Mouse (Mus musculus) embryonic fibroblast, embryonic 13.5 days (primary cell): ENCODE results near the gene Snph. TPM values are rescaled to one million over a fixed set of nuclear protein-coding genes. Genes with fewer than 3 reads are reported as not detected.

Source experiments
- H3K27ac ChIP-seq: 2 replicates; pipeline ENCODE4 v1.5.1; 2012; ENCODE audit warnings: low read length, control low read depth, inconsistent platforms; ENCODE audit not compliant: insufficient read depth
- H3K4me1 ChIP-seq: 2 replicates; pipeline ENCODE4 v1.6.1; 2011; ENCODE audit warnings: low read length; ENCODE audit not compliant: control insufficient read depth, insufficient read depth
- H3K4me3 ChIP-seq: 2 replicates; pipeline ENCODE4 v1.5.1; 2011; ENCODE audit warnings: mild to moderate bottlenecking, control low read depth, low read length; ENCODE audit not compliant: insufficient read depth
- CTCF ChIP-seq: IDR thresholded peaks from 2 replicates; pipeline ENCODE4 v1.5.1; 2011; ENCODE audit warnings: mild to moderate bottlenecking, control low read depth, low read length, moderate library complexity, borderline replicate concordance; ENCODE audit not compliant: insufficient read depth
- POLR2A ChIP-seq: IDR thresholded peaks from 2 replicates; pipeline ENCODE4 v1.6.1; 2011; ENCODE audit warnings: low read depth, mild to moderate bottlenecking, control low read depth, low read length, moderate library complexity
- polyA plus RNA-seq: library from polyadenylated mRNA; stranded (reverse); fragments of >200 nt; gene quantifications from 2 replicates; pipeline ENCODE4 v1.2.4, GENCODE M21; 2011; ENCODE audit warnings: low read depth; ENCODE audit not compliant: missing spikeins, insufficient read length

Snph gene
- polyA plus RNA-seq, 1 experiment: 0.44 TPM

GRCm38 (mm10) chr2:151546571-151546970 lies 85.8 kb downstream of the Snph start:
- Histone ChIP-seq H3K4me1 (peaks cover 15% of the 10 kb centered on the region), H3K4me3 (no peak overlapping the region), H3K27ac (no peak overlapping the region)
- TF ChIP-seq POLR2A (no peak), CTCF (no peak)

DNA sequence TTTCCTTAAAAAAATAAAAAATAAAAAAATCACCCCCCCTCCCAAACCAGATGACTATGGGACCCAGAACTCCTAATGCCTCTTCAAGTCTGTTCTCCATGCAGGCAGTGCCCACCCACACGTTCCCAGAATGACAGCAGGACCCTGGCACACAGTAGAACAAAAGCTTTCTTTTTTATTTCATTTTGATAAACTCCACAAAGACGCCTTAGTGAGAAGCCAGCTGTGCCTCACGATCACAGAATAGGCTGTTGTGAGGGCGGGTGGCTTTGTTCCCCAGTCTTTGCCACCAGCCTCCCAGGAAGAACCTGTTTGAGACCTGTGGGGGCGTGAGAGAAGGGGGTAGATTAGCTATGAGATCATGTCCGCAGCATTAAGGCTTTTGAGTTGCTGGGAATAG lies 87.7 kb downstream of the Snph start:
- Histone ChIP-seq H3K4me3 (peak overlapping the region; percentile 98), H3K4me1 (peaks cover 15% of the 10 kb centered on the region), H3K27ac (no peak overlapping the region)
- no peak for TF ChIP-seq CTCF
- no peak for TF ChIP-seq POLR2A

DNA sequence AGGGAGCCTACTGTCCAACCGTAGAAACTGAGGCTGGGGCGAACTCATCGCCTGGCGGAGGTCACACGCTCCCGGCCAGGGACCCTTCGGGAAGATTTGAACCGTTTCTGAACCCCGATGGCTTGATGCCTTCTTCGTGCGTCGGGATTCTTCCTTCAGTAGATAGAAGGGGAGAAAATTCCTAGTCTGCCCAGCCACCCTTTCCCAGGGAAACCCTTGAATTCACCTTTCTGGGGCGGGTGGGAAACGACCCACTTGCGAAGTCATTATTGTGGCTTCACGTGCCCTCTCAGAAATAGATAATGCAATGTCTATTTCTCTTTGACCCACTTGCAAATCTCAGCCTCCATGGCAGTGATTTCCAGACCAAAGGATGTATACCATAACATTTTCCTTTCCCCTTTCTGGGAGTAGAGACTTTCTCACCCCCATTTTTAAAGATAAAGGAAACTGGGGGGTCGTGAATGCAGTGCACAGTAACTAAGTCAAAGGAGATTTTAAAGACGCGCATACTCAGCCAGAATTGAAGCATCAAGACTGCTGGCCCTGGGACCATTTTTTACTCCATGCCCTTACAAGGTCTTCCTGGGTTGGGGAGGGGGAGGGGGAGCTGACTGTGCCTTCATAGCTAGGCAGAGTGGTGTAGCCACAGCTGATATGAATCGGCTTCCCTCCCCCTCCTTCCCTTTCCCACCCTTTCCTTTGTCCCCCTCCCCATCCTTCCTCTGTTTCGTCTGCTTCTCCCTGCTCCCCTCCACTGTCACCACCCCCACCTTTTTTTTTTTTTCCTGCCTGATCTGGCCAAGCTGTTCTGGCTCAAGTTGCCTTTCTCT lies 89.1 kb downstream of the Snph start:
- no peak for TF ChIP-seq CTCF
- TF ChIP-seq POLR2A: peak; percentile 46
- Histone ChIP-seq H3K4me1 (peaks cover 8% of the 10 kb centered on the region; the same call in 1 of the 2 replicates), H3K27ac (peak overlapping the region; percentile 94), H3K4me3 (peak overlapping the region; percentile 98)

DNA sequence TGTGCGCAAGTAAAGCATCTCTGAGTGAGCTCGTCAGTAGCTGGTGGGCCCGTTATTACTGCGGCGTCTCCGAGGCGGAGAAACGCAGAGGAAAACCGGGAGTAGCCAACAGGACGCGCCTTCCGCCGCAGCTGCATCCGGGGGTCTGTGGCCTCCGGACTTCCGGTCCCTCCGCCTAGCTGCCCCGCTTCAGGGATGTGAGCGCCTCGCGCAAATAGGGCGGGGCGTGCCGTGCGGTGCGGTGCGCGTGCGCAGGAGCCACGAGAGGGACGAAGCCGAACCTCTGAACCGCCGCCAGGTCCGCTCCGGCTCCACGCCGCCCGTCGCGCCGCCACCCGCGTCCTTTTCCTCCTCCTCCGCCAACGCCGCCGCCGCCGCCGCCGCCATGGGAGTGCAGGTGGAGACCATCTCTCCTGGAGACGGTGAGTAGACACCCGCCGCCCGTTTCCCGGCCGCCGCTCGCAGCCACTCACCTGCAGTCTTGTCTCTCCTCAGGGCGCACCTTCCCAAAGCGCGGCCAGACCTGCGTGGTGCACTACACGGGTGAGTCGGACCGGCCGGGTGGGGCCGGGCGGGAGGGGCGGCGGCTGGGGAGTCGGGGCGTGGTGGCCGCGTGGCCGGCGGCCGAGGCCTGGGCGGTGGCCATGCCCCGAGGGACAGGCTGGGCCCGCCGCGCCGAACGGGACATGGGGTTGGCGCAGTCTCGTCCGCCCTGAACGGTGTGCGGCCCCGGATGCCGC lies 89.9 kb downstream of the Snph start, which contains the start of gene Fkbp1a:
Fkbp1a (plus strand) TSS at position 161 of the 740 bp plus-strand sequence.
- Histone ChIP-seq H3K27ac (peak within 1 kb of the TSS; percentile 94), H3K4me1 (peaks cover 8% of the 10 kb centered on the region; the same call in 1 of the 2 replicates), H3K4me3 (peak within 1 kb of the TSS; percentile 98)
- TF ChIP-seq POLR2A (peak; percentile 95), CTCF (no peak)

Other genes with a start within 250 kb of the Snph start
- gene 4921509C19Rik, start 156.4 kb downstream of the Snph start, polyA plus RNA-seq: not detected in 2 replicates
- 113 TPM in 2 replicates for gene Nsfl1c, start 138.4 kb downstream of the Snph start, polyA plus RNA-seq
- 543 and 620 TPM in 2 replicates for gene Fkbp1a, start 90.1 kb downstream of the Snph start, polyA plus RNA-seq
- 0.86 and 0.94 TPM in 2 replicates for gene Sdcbp2, start 60.0 kb downstream of the Snph start, polyA plus RNA-seq
- not detected in 2 replicates for gene Rad21l, start 35.9 kb upstream of the Snph start, polyA plus RNA-seq
- gene Tmem74b, start 69.4 kb upstream of the Snph start, polyA plus RNA-seq: not detected in 2 replicates
- gene Psmf1, start 111.6 kb upstream of the Snph start, polyA plus RNA-seq: 28.7 and 32.7 TPM in 2 replicates
- gene Rspo4, start 210.3 kb upstream of the Snph start, polyA plus RNA-seq: not detected in 2 replicates